Mouse (Mus musculus): Measurements from ENCODE around the gene Whrn. TPM values are rescaled to one million over a fixed set of nuclear protein-coding genes. Genes with fewer than 3 reads are reported as not detected.

Whrn gene
- total and polyA plus RNA-seq, 2 experiments from 2014 or later = 3.8 to 13.0 TPM

GRCm38 (mm10) chr4:63409908-63410582 is 85.7 kb downstream of the Whrn start:
- Histone ChIP-seq H3K4me2 (ENCODE audit: low read depth) (peak overlapping the region; percentile 100), H3K9me3 (ENCODE audit: low read length) (no peaks in the 10 kb centered on the region), H3K27ac (ENCODE audit: low read depth, low read length) (peak overlapping the region; percentile 55), H3K4me3 (ENCODE audit: low read depth, low read length) (peak overlapping the region; percentile 57), H3K4me1 (ENCODE audit: insufficient read depth) (peaks cover 15% of the 10 kb centered on the region; the same call in 1 of the 2 replicates), H3K27me3 (ENCODE audit: insufficient read depth, low read length) (no peaks in the 10 kb centered on the region), H3K36me3 (ENCODE audit: insufficient read depth) (no peaks in the 10 kb centered on the region), H3K9ac (peak overlapping the region; percentile 59)
- TF ChIP-seq CTCF (IDR thresholded peaks at IDR 0.05; ENCODE audit: low read depth) = no peak
- peak; percentile 67 for DNase-seq
- ATAC-seq = peak; percentile 70
- under 1% methylated on average over 39 of the region's 39 CpGs for WGBS

- no peak for TF ChIP-seq CTCF (IDR thresholded peaks at IDR 0.05; ENCODE audit: low read depth)
- H3K27me3 ChIP-seq (ENCODE audit: insufficient read depth, low read length) = no peaks in the 10 kb centered on the region
- H3K9me3 ChIP-seq (ENCODE audit: low read length) = no peaks in the 10 kb centered on the region
- peak overlapping the region; percentile 55 for H3K27ac ChIP-seq (ENCODE audit: low read depth, low read length)
- H3K4me1 ChIP-seq (ENCODE audit: insufficient read depth) = peaks cover 15% of the 10 kb centered on the region; the same call in 1 of the 2 replicates
- under 1% methylated on average over 18 of the region's 18 CpGs for WGBS
- no peak for ATAC-seq
- H3K36me3 ChIP-seq (ENCODE audit: insufficient read depth) = no peaks in the 10 kb centered on the region
- peak overlapping the region; percentile 57 for H3K4me3 ChIP-seq (ENCODE audit: low read depth, low read length)
- H3K4me2 ChIP-seq (ENCODE audit: low read depth) = peak overlapping the region; percentile 100
- peak; percentile 40 for DNase-seq
- H3K9ac ChIP-seq = peak overlapping the region; percentile 59; the same call in 1 of the 2 replicates
Measured at GRCm38 (mm10) chr4:63409317-63409907, 86.4 kb downstream of the Whrn start.

- TF ChIP-seq CTCF (IDR thresholded peaks at IDR 0.05; ENCODE audit: low read depth) = peak; percentile 84
- H3K36me3 ChIP-seq (ENCODE audit: insufficient read depth) = no peaks in the 10 kb centered on the region
- H3K27ac ChIP-seq (ENCODE audit: low read depth, low read length) = peak overlapping the region; percentile 54
- peak overlapping the region; percentile 57 for H3K4me3 ChIP-seq (ENCODE audit: low read depth, low read length)
- H3K9ac ChIP-seq = 0 out of 2 replicates have a peak overlapping the region, but pooled peaks have one; percentile 18
- ATAC-seq (peak; percentile 50), DNase-seq (peak; percentile 71)
- H3K27me3 ChIP-seq (ENCODE audit: insufficient read depth, low read length) = no peaks in the 10 kb centered on the region
- peaks cover 20% of the 10 kb centered on the region for H3K4me1 ChIP-seq (ENCODE audit: insufficient read depth)
- H3K4me2 ChIP-seq (ENCODE audit: low read depth) = peak overlapping the region; percentile 100
- no peaks in the 10 kb centered on the region for H3K9me3 ChIP-seq (ENCODE audit: low read length)
- WGBS = 4% methylated on average over 8 of the region's 8 CpGs
Measured at GRCm38 (mm10) chr4:63408649-63409048, 87.1 kb downstream of the Whrn start.

- no peaks in the 10 kb centered on the region for H3K36me3 ChIP-seq (ENCODE audit: insufficient read depth)
- peaks cover 23% of the 10 kb centered on the region for H3K4me1 ChIP-seq (ENCODE audit: insufficient read depth)
- peak overlapping the region; percentile 54 for H3K27ac ChIP-seq (ENCODE audit: low read depth, low read length)
- DNase-seq (peak; percentile 71), ATAC-seq (peak; percentile 14)
- peak overlapping the region; percentile 100 for H3K4me2 ChIP-seq (ENCODE audit: low read depth)
- no peak for TF ChIP-seq CTCF (IDR thresholded peaks at IDR 0.05; ENCODE audit: low read depth)
- peak overlapping the region; percentile 18; the same call in 1 of the 2 replicates for H3K9ac ChIP-seq
- H3K27me3 ChIP-seq (ENCODE audit: insufficient read depth, low read length) = no peaks in the 10 kb centered on the region
- no peaks in the 10 kb centered on the region for H3K9me3 ChIP-seq (ENCODE audit: low read length)
- H3K4me3 ChIP-seq (ENCODE audit: low read depth, low read length) = peak overlapping the region; percentile 57
- 16% methylated on average over 7 of the region's 7 CpGs for WGBS
Measured at GRCm38 (mm10) chr4:63408247-63408646, 87.5 kb downstream of the Whrn start.

DNA sequence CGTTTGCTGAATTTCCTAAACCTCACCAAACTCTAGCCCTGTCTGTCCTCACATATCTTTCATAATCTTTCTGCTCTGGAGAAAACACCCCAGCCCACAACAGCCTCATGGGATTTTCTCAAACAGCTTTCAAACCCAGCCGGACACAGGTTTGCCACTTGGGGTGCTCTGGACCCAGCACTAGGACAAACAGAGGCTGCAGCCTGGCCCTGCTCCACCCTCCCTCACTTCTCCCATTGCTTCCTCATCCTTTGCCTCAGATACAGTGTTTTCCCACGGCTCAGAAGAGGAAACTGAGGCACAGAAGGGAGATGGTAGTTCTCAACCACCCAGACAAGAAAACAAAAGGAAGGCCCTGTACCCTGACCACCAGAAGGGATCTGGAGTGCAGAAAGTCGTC is 90.1 kb downstream of the Whrn start:
- Histone ChIP-seq H3K4me2 (ENCODE audit: low read depth) (no peak overlapping the region), H3K27me3 (ENCODE audit: insufficient read depth, low read length) (no peaks in the 10 kb centered on the region), H3K4me1 (ENCODE audit: insufficient read depth) (peaks cover 23% of the 10 kb centered on the region), H3K9ac (no peak overlapping the region), H3K4me3 (ENCODE audit: low read depth, low read length) (no peak overlapping the region), H3K36me3 (ENCODE audit: insufficient read depth) (no peaks in the 10 kb centered on the region), H3K9me3 (ENCODE audit: low read length) (no peaks in the 10 kb centered on the region), H3K27ac (ENCODE audit: low read depth, low read length) (peak overlapping the region; percentile 9; the same call in 1 of the 2 replicates)
- no peak for DNase-seq
- 46% methylated on average over 4 of the region's 4 CpGs for WGBS
- no peak for ATAC-seq
- TF ChIP-seq CTCF (IDR thresholded peaks at IDR 0.05; ENCODE audit: low read depth) = no peak

DNA sequence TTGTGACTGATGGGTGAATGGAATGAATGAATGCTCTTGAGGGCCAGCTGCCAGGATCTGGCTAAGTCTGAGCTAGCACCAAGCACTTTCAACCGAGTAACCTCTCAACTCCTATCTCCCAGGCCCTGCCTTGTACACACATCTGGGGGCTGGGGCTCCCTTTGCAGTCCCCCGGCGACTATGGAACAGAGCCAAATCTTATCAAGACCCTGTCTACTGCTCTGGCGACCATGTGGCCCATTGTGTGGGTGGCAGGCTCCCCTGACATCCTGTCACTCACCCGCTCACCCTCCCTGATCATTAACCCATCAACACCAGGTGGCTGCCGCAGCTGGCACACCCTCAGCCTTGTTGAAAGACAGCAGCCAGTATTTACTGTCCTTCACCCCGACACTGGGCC is 90.7 kb downstream of the Whrn start:
- Histone ChIP-seq H3K4me3 (ENCODE audit: low read depth, low read length) (no peak overlapping the region), H3K27me3 (ENCODE audit: insufficient read depth, low read length) (no peaks in the 10 kb centered on the region), H3K27ac (ENCODE audit: low read depth, low read length) (peak overlapping the region; percentile 21; the same call in 1 of the 2 replicates), H3K4me1 (ENCODE audit: insufficient read depth) (peaks cover 23% of the 10 kb centered on the region), H3K9me3 (ENCODE audit: low read length) (no peaks in the 10 kb centered on the region), H3K36me3 (ENCODE audit: insufficient read depth) (no peaks in the 10 kb centered on the region), H3K9ac (no peak overlapping the region), H3K4me2 (ENCODE audit: low read depth) (no peak overlapping the region)
- TF ChIP-seq CTCF (IDR thresholded peaks at IDR 0.05; ENCODE audit: low read depth) = no peak
- DNase-seq (peak; percentile 27), ATAC-seq (peak; percentile 25; the same call in 1 of the 2 replicates)
- 13% methylated on average over 7 of the region's 7 CpGs for WGBS

- Histone ChIP-seq H3K27me3 (ENCODE audit: insufficient read depth, low read length) (no peaks in the 10 kb centered on the region), H3K36me3 (ENCODE audit: insufficient read depth) (no peaks in the 10 kb centered on the region), H3K4me3 (ENCODE audit: low read depth, low read length) (no peak overlapping the region), H3K9me3 (ENCODE audit: low read length) (no peaks in the 10 kb centered on the region), H3K27ac (ENCODE audit: low read depth, low read length) (peak overlapping the region; percentile 24; the same call in 1 of the 2 replicates), H3K4me1 (ENCODE audit: insufficient read depth) (peaks cover 19% of the 10 kb centered on the region), H3K9ac (no peak overlapping the region), H3K4me2 (ENCODE audit: low read depth) (no peak overlapping the region)
- ATAC-seq (no peak), DNase-seq (no peak)
- TF ChIP-seq CTCF (IDR thresholded peaks at IDR 0.05; ENCODE audit: low read depth) = no peak
- 73% methylated on average over 7 of the region's 7 CpGs for WGBS
Measured at GRCm38 (mm10) chr4:63404205-63404604, 91.6 kb downstream of the Whrn start.

Data from forebrain, postnatal 0 days (tissue).